Mouse (Mus musculus): ENCODE measurements around the gene Atl3.

The Atl3 gene

GRCm38 (mm10) chr19:7500701-7501100, 6.9 kb downstream of the Atl3 start:
- DNase-seq = no peak

- DNase-seq = no peak
Observed at GRCm38 (mm10) chr19:7502432-7502831, 8.6 kb downstream of the Atl3 start.

- DNase-seq = no peak
Observed at GRCm38 (mm10) chr19:7506321-7506720, 12.5 kb downstream of the Atl3 start.

- peak; percentile 28 for DNase-seq
Observed at GRCm38 (mm10) chr19:7508026-7508425, 14.2 kb downstream of the Atl3 start.

GRCm38 (mm10) chr19:7516437-7516836, 22.6 kb downstream of the Atl3 start:
- no peak for DNase-seq

GRCm38 (mm10) chr19:7521619-7522018, 27.8 kb downstream of the Atl3 start:
- no peak for DNase-seq

- DNase-seq = no peak
Observed at GRCm38 (mm10) chr19:7522856-7523255, 29.0 kb downstream of the Atl3 start.

GRCm38 (mm10) chr19:7523292-7523691, 29.5 kb downstream of the Atl3 start:
- DNase-seq = peak; percentile 58

- DNase-seq = no peak
Observed at GRCm38 (mm10) chr19:7523781-7524180, 29.9 kb downstream of the Atl3 start.

GRCm38 (mm10) chr19:7524879-7525278, 31.0 kb downstream of the Atl3 start:
- no peak for DNase-seq

- DNase-seq = peak; percentile 65
Observed at GRCm38 (mm10) chr19:7528639-7529428, 35.0 kb downstream of the Atl3 start.

- no peak for DNase-seq
Observed at GRCm38 (mm10) chr19:7531906-7532305, 38.1 kb downstream of the Atl3 start.

GRCm38 (mm10) chr19:7533891-7534290, 40.1 kb downstream of the Atl3 start:
- DNase-seq = no peak

GRCm38 (mm10) chr19:7548924-7549323, 55.1 kb downstream of the Atl3 start:
- no peak for DNase-seq

GRCm38 (mm10) chr19:7551550-7552300, 57.9 kb downstream of the Atl3 start:
- no peak for DNase-seq

GRCm38 (mm10) chr19:7552301-7552673, 58.4 kb downstream of the Atl3 start:
- DNase-seq = no peak

- DNase-seq = no peak
Observed at GRCm38 (mm10) chr19:7553441-7553840, 59.6 kb downstream of the Atl3 start.

GRCm38 (mm10) chr19:7554881-7555280, 61.0 kb downstream of the Atl3 start:
- no peak for DNase-seq

- no peak for DNase-seq
Observed at GRCm38 (mm10) chr19:7556641-7557040, 62.8 kb downstream of the Atl3 start.

GRCm38 (mm10) chr19:7557328-7557822, 63.5 kb downstream of the Atl3 start, which contains the start of gene Pla2g16:
Gene Pla2g16, plus strand, starts transcription at chr19:7557459.
- peak; percentile 71 for DNase-seq

- DNase-seq = peak; percentile 7
Observed at GRCm38 (mm10) chr19:7557844-7558243, 64.0 kb downstream of the Atl3 start.

GRCm38 (mm10) chr19:7558675-7559074, 64.8 kb downstream of the Atl3 start:
- DNase-seq = no peak

- DNase-seq = no peak
Observed at GRCm38 (mm10) chr19:7559986-7560385, 66.1 kb downstream of the Atl3 start.

- no peak for DNase-seq
Observed at GRCm38 (mm10) chr19:7561456-7561855, 67.6 kb downstream of the Atl3 start.
